In genomic region chr2:6903251-6903763, GRCm38 (mm10) we compare ENCODE assay signal across 13 mouse cellular contexts.
DNase-seq lines count a peak whose midpoint lies in the region; ATAC-seq and TF ChIP-seq lines count a peak whose summit lies in the region.
"Had no signal": no experiment of that assay in that cellular context is flagged by ENCODE, and none has a peak within 500 bp of the region (broad histone marks: within the 10 kb centered on the region; RNA-seq: fewer than 3 reads in every experiment).

No protein-coding gene starts in this region.

- no peak overlapping the region for H3K27ac ChIP-seq in forebrain, embryonic 11.5 days (ENCODE audit: low read depth, low read length)
- H3K27ac ChIP-seq in hindbrain, embryonic 14.5 days, result no peak overlapping the region
- no peak overlapping the region for H3K27ac ChIP-seq in midbrain, embryonic 16.5 days (ENCODE audit: low read length)
- H3K27ac ChIP-seq: limb, embryonic 15.5 days had no signal

- no peaks in the 10 kb centered on the region for H3K9me3 ChIP-seq in forebrain, embryonic 11.5 days (ENCODE audit: control insufficient read depth, low read length)
- no peaks in the 10 kb centered on the region for H3K9me3 ChIP-seq in hindbrain, embryonic 14.5 days (ENCODE audit: control insufficient read depth, low read length)
- no peaks in the 10 kb centered on the region for H3K9me3 ChIP-seq in midbrain, embryonic 16.5 days (replicated peaks; ENCODE audit: control insufficient read depth, low read length, poor library complexity, severe bottlenecking)
- H3K9me3 ChIP-seq: limb, embryonic 15.5 days had no signal

- peak; percentile 93 for ATAC-seq in forebrain, embryonic 11.5 days (replicated peaks; ENCODE audit: low FRiP score)
- peak; percentile 82 for ATAC-seq in hindbrain, embryonic 14.5 days (ENCODE audit: low FRiP score)
- peak; percentile 84 for ATAC-seq in midbrain, embryonic 16.5 days
- ATAC-seq: intestine, embryonic 16.5 days had no signal

- peak; percentile 87 for DNase-seq in brain, embryonic 14.5 days (ENCODE audit: low read depth)
- DNase-seq in forebrain, embryonic 11.5 days (ENCODE audit: low spot score), result no peak
- no peak for DNase-seq in hindbrain, embryonic 14.5 days (ENCODE audit: low spot score)
- no peak for DNase-seq in frontal cortex, postnatal 36 days (ENCODE audit: low spot score in 2 of 2)
- DNase-seq in thymus, postnatal 4 days, result no peak
- DNase-seq in heart, adult 8-10 months (ENCODE audit: low spot score), result no peak
- DNase-seq in frontal cortex, postnatal 25 days (ENCODE audit: low spot score in 2 of 2), result no peak
- DNase-seq: cerebellum, postnatal 25 days; gastrocnemius, postnatal 25 days; kidney, postnatal 10 days had no signal

- WGBS in forebrain, embryonic 11.5 days, result 11% methylated on average over 4 of the region's 4 CpGs
- 11% methylated on average over 4 of the region's 4 CpGs for WGBS in hindbrain, embryonic 14.5 days
- WGBS in midbrain, embryonic 16.5 days, result 13% methylated on average over 4 of the region's 4 CpGs

- no peak overlapping the region for H3K9ac ChIP-seq in forebrain, embryonic 11.5 days (ENCODE audit: low read length)
- no peak overlapping the region for H3K9ac ChIP-seq in hindbrain, embryonic 14.5 days
- no peak overlapping the region for H3K9ac ChIP-seq in midbrain, embryonic 16.5 days (ENCODE audit: low read depth, low read length)
- H3K9ac ChIP-seq: limb, embryonic 15.5 days had no signal

- no peak overlapping the region for H3K4me3 ChIP-seq in forebrain, embryonic 11.5 days (ENCODE audit: low read depth, low read length)
- no peak overlapping the region for H3K4me3 ChIP-seq in hindbrain, embryonic 14.5 days (replicated peaks; ENCODE audit: low read length)
- no peak overlapping the region for H3K4me3 ChIP-seq in midbrain, embryonic 16.5 days (ENCODE audit: low read depth, low read length)
- H3K4me3 ChIP-seq: limb, embryonic 15.5 days had no signal

- TF ChIP-seq POLR2A in brain, embryonic 14.5 days (IDR thresholded peaks at IDR 0.05; ENCODE audit: borderline replicate concordance, extremely low read depth, insufficient read depth, insufficient read length, poor library complexity, severe bottlenecking), result no peak

- TF ChIP-seq CTCF in brain, embryonic 14.5 days (IDR thresholded peaks at IDR 0.05; ENCODE audit: borderline replicate concordance, extremely low read depth, insufficient read depth, insufficient read length), result no peak

- H3K4me1 ChIP-seq in forebrain, embryonic 11.5 days (replicated peaks; ENCODE audit: control insufficient read depth, insufficient read depth, low read length), result peaks cover 2% of the 10 kb centered on the region; the same call in 1 of the 2 replicates
- H3K4me1 ChIP-seq in hindbrain, embryonic 14.5 days (replicated peaks; ENCODE audit: control insufficient read depth, insufficient read depth, low read length), result 0 out of 2 replicates have a peak, but pooled peaks cover 5% of the 10 kb centered on the region
- 0 out of 2 replicates have a peak, but pooled peaks cover 5% of the 10 kb centered on the region for H3K4me1 ChIP-seq in midbrain, embryonic 16.5 days (ENCODE audit: control insufficient read depth, insufficient read depth, low read length)
- H3K4me1 ChIP-seq: limb, embryonic 15.5 days had no signal

- H3K36me3 ChIP-seq in forebrain, embryonic 11.5 days (ENCODE audit: control insufficient read depth, insufficient read depth, low read length), result no peaks in the 10 kb centered on the region
- no peaks in the 10 kb centered on the region for H3K36me3 ChIP-seq in hindbrain, embryonic 14.5 days (replicated peaks; ENCODE audit: control insufficient read depth, insufficient read depth)
- H3K36me3 ChIP-seq in midbrain, embryonic 16.5 days (ENCODE audit: control insufficient read depth, insufficient read depth, low read length), result no peaks in the 10 kb centered on the region
- H3K36me3 ChIP-seq: limb, embryonic 15.5 days had no signal

- no peaks in the 10 kb centered on the region for H3K27me3 ChIP-seq in forebrain, embryonic 11.5 days (ENCODE audit: control insufficient read depth, insufficient read depth, low read length)
- no peaks in the 10 kb centered on the region for H3K27me3 ChIP-seq in hindbrain, embryonic 14.5 days (ENCODE audit: control insufficient read depth, insufficient read depth, low read length)
- H3K27me3 ChIP-seq in midbrain, embryonic 16.5 days (ENCODE audit: control insufficient read depth, insufficient read depth, low read depth, low read length), result no peaks in the 10 kb centered on the region
- H3K27me3 ChIP-seq: limb, embryonic 15.5 days had no signal

- H3K4me2 ChIP-seq in forebrain, embryonic 11.5 days (ENCODE audit: low read depth, low read length, severe bottlenecking), result no peak overlapping the region
- H3K4me2 ChIP-seq in hindbrain, embryonic 14.5 days (replicated peaks), result 0 out of 2 replicates have a peak overlapping the region, but pooled peaks have one; percentile 2
- H3K4me2 ChIP-seq in midbrain, embryonic 16.5 days (ENCODE audit: low read length), result no peak overlapping the region
- H3K4me2 ChIP-seq: limb, embryonic 15.5 days had no signal
